Mouse (Mus musculus): Measurements from ENCODE around the gene Thada.

Gene Thada

GRCm38 (mm10) chr17:84146458-84147182 lies 319.4 kb downstream of the Thada start:
- no peak for DNase-seq (ENCODE audit: low spot score)

GRCm38 (mm10) chr17:84145826-84146287 lies 320.1 kb downstream of the Thada start:
- no peak for DNase-seq (ENCODE audit: low spot score)

GRCm38 (mm10) chr17:84144762-84145599 lies 321.0 kb downstream of the Thada start:
- no peak for DNase-seq (ENCODE audit: low spot score)

- no peak for DNase-seq (ENCODE audit: low spot score)
These were observed 321.9 kb downstream of the Thada start for GRCm38 (mm10) chr17:84144130-84144529.

GRCm38 (mm10) chr17:84143219-84143844 lies 322.7 kb downstream of the Thada start:
- no peak for DNase-seq (ENCODE audit: low spot score)

GRCm38 (mm10) chr17:84141691-84142090 lies 324.3 kb downstream of the Thada start:
- DNase-seq (ENCODE audit: low spot score), result no peak

GRCm38 (mm10) chr17:84140822-84141507 lies 325.0 kb downstream of the Thada start:
- no peak for DNase-seq (ENCODE audit: low spot score)

Measured in ovary, postnatal 36 days (tissue).